Mouse (Mus musculus) limb, embryonic 11.5 days (tissue): Measurements from ENCODE around the gene Olfr642. TPM values are rescaled to one million over a fixed set of nuclear protein-coding genes. Genes with fewer than 3 reads are reported as not detected.

Source experiments
- ATAC-seq: fragments of 200-750 bp; cut with Nextera tagmentation; 2 replicates; pipeline ENCODE4 v1.8.0; 2017; ENCODE audit warnings: low read depth; ENCODE audit not compliant: insufficient number of reproducible peaks, low FRiP score, low TSS enrichment
- DNase-seq: peaks from one replicate; pipeline ENCODE4 v3.0.0-alpha.2; 2015; ENCODE audit warnings: low spot score
- H3K27ac ChIP-seq: fragments of 300-500 bp; sonication (generic); replicated peaks from 2 replicates; pipeline ENCODE4 v1.5.1; 2014; ENCODE audit warnings: low read depth, mild to moderate bottlenecking, low read length
- H3K27me3 ChIP-seq: fragments of 300-500 bp; sonication (generic); 2 replicates; pipeline ENCODE4 v1.6.1; 2014; ENCODE audit warnings: mild to moderate bottlenecking, low read length, mixed read lengths; ENCODE audit not compliant: control insufficient read depth, insufficient read depth
- H3K36me3 ChIP-seq: fragments of 300-500 bp; sonication (generic); 2 replicates; pipeline ENCODE4 v1.6.1; 2014; ENCODE audit warnings: mild to moderate bottlenecking, low read length, moderate library complexity, mixed read lengths; ENCODE audit not compliant: control insufficient read depth, insufficient read depth
- H3K4me1 ChIP-seq: fragments of 300-500 bp; sonication (generic); 2 replicates; pipeline ENCODE4 v1.6.1; 2014; ENCODE audit warnings: low read length, mixed read lengths; ENCODE audit not compliant: control insufficient read depth, insufficient read depth
- H3K4me2 ChIP-seq: fragments of 300-500 bp; sonication (generic); 2 replicates; pipeline ENCODE4 v1.6.1; 2014; ENCODE audit warnings: low read depth, mild to moderate bottlenecking, moderate library complexity; ENCODE audit not compliant: severe bottlenecking
- H3K4me3 ChIP-seq: fragments of 300-500 bp; sonication (generic); 2 replicates; pipeline ENCODE4 v1.5.1; 2014; ENCODE audit warnings: low read depth, low read length
- H3K9ac ChIP-seq: fragments of 300-500 bp; sonication (generic); 2 replicates; pipeline ENCODE4 v1.6.1; 2014; ENCODE audit warnings: mild to moderate bottlenecking, low read length
- H3K9me3 ChIP-seq: fragments of 300-500 bp; sonication (generic); 2 replicates; pipeline ENCODE4 v1.6.1; 2016; ENCODE audit warnings: low read length; ENCODE audit not compliant: control insufficient read depth
- WGBS: fragments of 180-500 bp; shearing (Covaris S2); extraction: QIAGEN DNeasy Blood & Tissue Kit; methylation state at CpG from one replicate; pipeline ENCODE4 v1.1.7; 2014; 5-methylcytosine and 5-hydroxymethylcytosine counted together
- polyA plus RNA-seq: library from polyadenylated mRNA; unstranded; fragments of >200 nt; fragmentation: Nextera tagmentation; extraction: Ambion mirVana; gene quantifications from 2 replicates; pipeline ENCODE4 v1.2.1, GENCODE M21; 2014

The Olfr642 gene
- not detected in 2 replicates for polyA plus RNA-seq

- Histone ChIP-seq H3K9ac (no peak within 1 kb of the TSS), H3K9me3 (no peaks in the 10 kb centered on the region), H3K4me3 (no peak within 1 kb of the TSS), H3K36me3 (no peaks in the 10 kb centered on the region), H3K4me2 (no peak within 1 kb of the TSS), H3K27me3 (no peaks in the 10 kb centered on the region), H3K27ac (no peak within 1 kb of the TSS), H3K4me1 (no peaks in the 10 kb centered on the region)
- no peak for ATAC-seq
- WGBS = 74% methylated on average over 1 of the region's 1 CpGs
- DNase-seq = no peak
Measured at GRCm38 (mm10) chr7:104052566-104052965, at the start of gene Olfr642. Gene Olfr642, minus strand, starts transcription at chr7:104052666.

DNA sequence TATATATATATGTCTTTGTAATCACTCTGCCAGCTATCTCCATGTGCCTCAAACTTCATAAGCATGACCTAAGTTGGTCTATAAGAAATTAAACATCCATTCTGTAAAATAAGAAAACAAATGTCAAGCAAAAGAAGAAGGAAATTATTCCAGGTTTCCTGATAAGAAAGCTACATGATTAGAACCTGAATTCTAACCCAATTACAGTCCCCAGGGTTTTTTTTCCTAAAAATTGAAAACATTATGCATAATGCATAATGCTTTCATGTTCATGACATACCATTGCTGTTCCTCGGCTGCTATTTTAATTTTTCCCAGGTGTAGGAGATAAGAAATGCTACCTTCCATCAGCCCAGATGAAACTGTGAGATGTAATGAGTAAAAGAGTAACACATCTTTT is 32.9 kb upstream of the Olfr642 start, which contains the start of gene Olfr645:
Gene Olfr645 (minus strand): TSS at position 101 of the 400 bp plus-strand sequence.
- ATAC-seq (no peak), DNase-seq (no peak)
- no peaks in the 10 kb centered on the region for H3K4me1 ChIP-seq
- no peak within 1 kb of the TSS for H3K9ac ChIP-seq
- no peak within 1 kb of the TSS for H3K27ac ChIP-seq
- H3K27me3 ChIP-seq = no peaks in the 10 kb centered on the region
- H3K36me3 ChIP-seq = no peaks in the 10 kb centered on the region
- H3K4me2 ChIP-seq = no peak within 1 kb of the TSS
- H3K9me3 ChIP-seq = no peaks in the 10 kb centered on the region
- 73% methylated on average over 1 of the region's 1 CpGs for WGBS
- H3K4me3 ChIP-seq = no peak within 1 kb of the TSS

GRCm38 (mm10) chr7:104071769-104072168 is 19.3 kb upstream of the Olfr642 start, which contains the start of gene Olfr644:
Gene Olfr644, minus strand, starts transcription at chr7:104071869.
- DNase-seq (no peak), ATAC-seq (no peak)
- Histone ChIP-seq H3K4me1 (no peaks in the 10 kb centered on the region), H3K4me3 (no peak within 1 kb of the TSS), H3K27me3 (no peaks in the 10 kb centered on the region), H3K4me2 (no peak within 1 kb of the TSS), H3K9ac (no peak within 1 kb of the TSS), H3K36me3 (no peaks in the 10 kb centered on the region), H3K27ac (no peak within 1 kb of the TSS), H3K9me3 (no peaks in the 10 kb centered on the region)
- WGBS = 83% methylated on average over 2 of the region's 2 CpGs

GRCm38 (mm10) chr7:104061345-104061744 is 8.9 kb upstream of the Olfr642 start, which contains the start of gene 4930516K23Rik:
Gene 4930516K23Rik, minus strand, starts transcription at chr7:104061445.
- Histone ChIP-seq H3K4me1 (no peaks in the 10 kb centered on the region), H3K27me3 (no peaks in the 10 kb centered on the region), H3K36me3 (no peaks in the 10 kb centered on the region), H3K4me3 (no peak within 1 kb of the TSS), H3K9me3 (no peaks in the 10 kb centered on the region), H3K9ac (no peak within 1 kb of the TSS), H3K27ac (no peak within 1 kb of the TSS), H3K4me2 (no peak within 1 kb of the TSS)
- ATAC-seq = no peak
- WGBS = 60% methylated on average over 2 of the region's 2 CpGs
- no peak for DNase-seq

DNA sequence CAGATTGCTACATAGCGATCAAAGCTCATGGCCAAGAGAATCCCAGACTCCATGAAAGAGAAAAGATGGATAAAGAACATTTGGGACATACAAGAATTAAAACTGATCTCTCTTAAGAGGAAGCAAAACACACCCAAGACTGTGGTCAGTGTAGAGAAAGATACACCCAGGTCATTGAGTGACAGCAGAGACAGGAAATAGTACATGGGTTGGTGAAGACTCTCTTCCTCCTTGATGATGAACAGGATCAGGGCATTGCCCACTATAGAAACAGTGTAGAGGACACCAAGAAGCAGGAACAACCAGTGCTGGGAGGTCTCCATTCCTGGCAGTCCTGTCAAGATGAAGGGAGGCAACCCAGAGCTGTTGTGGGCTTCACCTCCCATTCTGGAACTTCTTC is 6.7 kb upstream of the Olfr642 start:
- Histone ChIP-seq H3K9ac (no peak overlapping the region), H3K4me2 (no peak overlapping the region), H3K9me3 (no peaks in the 10 kb centered on the region), H3K4me1 (no peaks in the 10 kb centered on the region), H3K4me3 (no peak overlapping the region), H3K27me3 (no peaks in the 10 kb centered on the region), H3K36me3 (no peaks in the 10 kb centered on the region), H3K27ac (no peak overlapping the region)
- WGBS = 87% methylated on average over 1 of the region's 1 CpGs
- ATAC-seq = no peak
- DNase-seq = no peak

- no peaks in the 10 kb centered on the region for H3K9me3 ChIP-seq
- DNase-seq = no peak
- H3K27ac ChIP-seq = no peak overlapping the region
- no peak overlapping the region for H3K4me2 ChIP-seq
- no peak for ATAC-seq
- no peaks in the 10 kb centered on the region for H3K4me1 ChIP-seq
- H3K36me3 ChIP-seq = no peaks in the 10 kb centered on the region
- H3K4me3 ChIP-seq = no peak overlapping the region
- 92% methylated on average over 4 of the region's 4 CpGs for WGBS
- no peak overlapping the region for H3K9ac ChIP-seq
- H3K27me3 ChIP-seq = no peaks in the 10 kb centered on the region
Measured at GRCm38 (mm10) chr7:104050745-104051144, 1.7 kb downstream of the Olfr642 start.

GRCm38 (mm10) chr7:104035145-104035544 is 17.3 kb downstream of the Olfr642 start, which contains the start of gene Olfr641:
Gene Olfr641, plus strand, starts transcription at chr7:104035445.
- 79% methylated on average over 1 of the region's 1 CpGs for WGBS
- H3K27me3 ChIP-seq = no peaks in the 10 kb centered on the region
- H3K4me3 ChIP-seq = no peak within 1 kb of the TSS
- H3K36me3 ChIP-seq = no peaks in the 10 kb centered on the region
- no peak within 1 kb of the TSS for H3K4me2 ChIP-seq
- no peak for DNase-seq
- no peaks in the 10 kb centered on the region for H3K4me1 ChIP-seq
- no peak within 1 kb of the TSS for H3K27ac ChIP-seq
- H3K9ac ChIP-seq = no peak within 1 kb of the TSS
- no peaks in the 10 kb centered on the region for H3K9me3 ChIP-seq
- no peak for ATAC-seq

- no peaks in the 10 kb centered on the region for H3K4me1 ChIP-seq
- no peak for DNase-seq
- no peaks in the 10 kb centered on the region for H3K9me3 ChIP-seq
- H3K4me2 ChIP-seq = no peak overlapping the region
- ATAC-seq = no peak
- 83% methylated on average over 3 of the region's 3 CpGs for WGBS
- H3K27ac ChIP-seq = no peak overlapping the region
- no peaks in the 10 kb centered on the region for H3K27me3 ChIP-seq
- H3K9ac ChIP-seq = no peak overlapping the region
- H3K4me3 ChIP-seq = no peak overlapping the region
- no peaks in the 10 kb centered on the region for H3K36me3 ChIP-seq
Measured at GRCm38 (mm10) chr7:104026978-104027377, 25.5 kb downstream of the Olfr642 start.

DNA sequence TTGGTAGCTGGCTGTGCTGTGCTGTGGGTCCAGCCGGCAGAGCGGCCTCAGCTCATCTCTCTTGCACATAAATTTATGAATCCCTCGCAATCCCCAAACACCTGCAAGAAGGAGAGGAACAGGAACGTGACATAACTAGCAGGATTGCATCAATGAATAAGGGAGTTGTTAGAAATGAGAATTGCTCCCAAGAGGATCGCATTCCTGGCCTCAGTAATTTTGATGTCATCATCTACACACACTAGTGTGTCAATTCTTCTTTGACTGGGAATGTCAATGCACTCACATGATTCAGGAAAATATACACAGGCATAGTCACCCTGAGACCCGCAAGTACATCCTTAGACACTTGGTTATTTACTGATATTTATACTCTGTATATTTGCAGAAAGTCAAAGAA is 27.0 kb downstream of the Olfr642 start, which contains the start of gene Olfr640:
Gene Olfr640 (minus strand): TSS at position 101 of the 400 bp plus-strand sequence.
- H3K9me3 ChIP-seq = no peaks in the 10 kb centered on the region
- no peak for DNase-seq
- no peaks in the 10 kb centered on the region for H3K4me1 ChIP-seq
- H3K4me3 ChIP-seq = no peak within 1 kb of the TSS
- WGBS = 84% methylated on average over 6 of the region's 6 CpGs
- ATAC-seq = no peak
- no peak within 1 kb of the TSS for H3K27ac ChIP-seq
- H3K36me3 ChIP-seq = no peaks in the 10 kb centered on the region
- H3K4me2 ChIP-seq = no peak within 1 kb of the TSS
- no peaks in the 10 kb centered on the region for H3K27me3 ChIP-seq
- no peak within 1 kb of the TSS for H3K9ac ChIP-seq
